Mouse (Mus musculus): ENCODE data around the gene Mrtfa. TPM values are rescaled to one million over a fixed set of nuclear protein-coding genes. Genes with fewer than 3 reads are reported as not detected.

Mrtfa gene
- polyA plus RNA-seq, 1 experiment from 2014 or later: 26.2 TPM

- Histone ChIP-seq H3K27ac (ENCODE audit: low read length) (peak overlapping the region; percentile 15; the same call in 1 of the 2 replicates), H3K36me3 (ENCODE audit: control insufficient read depth, insufficient read depth, low read length) (no peaks in the 10 kb centered on the region), H3K4me3 (replicated peaks; ENCODE audit: low read length) (no peak overlapping the region), H3K9ac (ENCODE audit: low read length) (no peak overlapping the region), H3K9me3 (replicated peaks; ENCODE audit: control insufficient read depth, low read length) (peaks cover 8% of the 10 kb centered on the region; the same call in 1 of the 2 replicates), H3K27me3 (ENCODE audit: control insufficient read depth, insufficient read depth, low read length) (no peaks in the 10 kb centered on the region), H3K4me1 (ENCODE audit: control insufficient read depth, insufficient read depth, low read length) (peaks cover 11% of the 10 kb centered on the region), H3K4me2 (ENCODE audit: low read depth, low read length) (no peak overlapping the region)
- no peak for ATAC-seq (ENCODE audit: insufficient read depth, low FRiP score)
- WGBS: 58% methylated on average over 5 of the region's 5 CpGs
Observed at GRCm38 (mm10) chr15:81066976-81067375, 123.6 kb downstream of the Mrtfa start.

- H3K27me3 ChIP-seq (ENCODE audit: control insufficient read depth, insufficient read depth, low read length): no peaks in the 10 kb centered on the region
- ATAC-seq (ENCODE audit: insufficient read depth, low FRiP score): no peak
- H3K4me1 ChIP-seq (ENCODE audit: control insufficient read depth, insufficient read depth, low read length): peaks cover 13% of the 10 kb centered on the region
- WGBS: 93% methylated on average over 4 of the region's 4 CpGs
- no peak overlapping the region for H3K4me3 ChIP-seq (replicated peaks; ENCODE audit: low read length)
- no peak overlapping the region for H3K27ac ChIP-seq (ENCODE audit: low read length)
- H3K36me3 ChIP-seq (ENCODE audit: control insufficient read depth, insufficient read depth, low read length): no peaks in the 10 kb centered on the region
- H3K9ac ChIP-seq (ENCODE audit: low read length): no peak overlapping the region
- H3K9me3 ChIP-seq (replicated peaks; ENCODE audit: control insufficient read depth, low read length): peaks cover 8% of the 10 kb centered on the region; the same call in 1 of the 2 replicates
- no peak overlapping the region for H3K4me2 ChIP-seq (ENCODE audit: low read depth, low read length)
Observed at GRCm38 (mm10) chr15:81064661-81065060, 125.9 kb downstream of the Mrtfa start.

GRCm38 (mm10) chr15:81064143-81064542, 126.4 kb downstream of the Mrtfa start:
- WGBS: 46% methylated on average over 1 of the region's 1 CpGs
- Histone ChIP-seq H3K4me1 (ENCODE audit: control insufficient read depth, insufficient read depth, low read length) (peaks cover 13% of the 10 kb centered on the region), H3K9me3 (replicated peaks; ENCODE audit: control insufficient read depth, low read length) (peaks cover 8% of the 10 kb centered on the region; the same call in 1 of the 2 replicates), H3K9ac (ENCODE audit: low read length) (no peak overlapping the region), H3K27ac (ENCODE audit: low read length) (no peak overlapping the region), H3K4me3 (replicated peaks; ENCODE audit: low read length) (no peak overlapping the region), H3K4me2 (ENCODE audit: low read depth, low read length) (no peak overlapping the region), H3K27me3 (ENCODE audit: control insufficient read depth, insufficient read depth, low read length) (no peaks in the 10 kb centered on the region), H3K36me3 (ENCODE audit: control insufficient read depth, insufficient read depth, low read length) (no peaks in the 10 kb centered on the region)
- no peak for ATAC-seq (ENCODE audit: insufficient read depth, low FRiP score)

- H3K27ac ChIP-seq (ENCODE audit: low read length): peak overlapping the region; percentile 79; the same call in 1 of the 2 replicates
- H3K9me3 ChIP-seq (replicated peaks; ENCODE audit: control insufficient read depth, low read length): no peaks in the 10 kb centered on the region
- peaks cover 13% of the 10 kb centered on the region for H3K4me1 ChIP-seq (ENCODE audit: control insufficient read depth, insufficient read depth, low read length)
- 31% methylated on average over 8 of the region's 8 CpGs for WGBS
- no peaks in the 10 kb centered on the region for H3K36me3 ChIP-seq (ENCODE audit: control insufficient read depth, insufficient read depth, low read length)
- ATAC-seq (ENCODE audit: insufficient read depth, low FRiP score): no peak; the same call in 1 of the 2 replicates
- H3K4me2 ChIP-seq (ENCODE audit: low read depth, low read length): 0 out of 2 replicates have a peak overlapping the region, but pooled peaks have one; percentile 17
- H3K4me3 ChIP-seq (replicated peaks; ENCODE audit: low read length): no peak overlapping the region
- H3K27me3 ChIP-seq (ENCODE audit: control insufficient read depth, insufficient read depth, low read length): no peaks in the 10 kb centered on the region
- peak overlapping the region; percentile 22; the same call in 1 of the 2 replicates for H3K9ac ChIP-seq (ENCODE audit: low read length)
Observed at GRCm38 (mm10) chr15:81062616-81063015, 127.9 kb downstream of the Mrtfa start.

- H3K9me3 ChIP-seq (replicated peaks; ENCODE audit: control insufficient read depth, low read length): no peaks in the 10 kb centered on the region
- WGBS: 11% methylated on average over 8 of the region's 8 CpGs
- no peaks in the 10 kb centered on the region for H3K36me3 ChIP-seq (ENCODE audit: control insufficient read depth, insufficient read depth, low read length)
- no peak overlapping the region for H3K4me3 ChIP-seq (replicated peaks; ENCODE audit: low read length)
- no peaks in the 10 kb centered on the region for H3K27me3 ChIP-seq (ENCODE audit: control insufficient read depth, insufficient read depth, low read length)
- H3K4me2 ChIP-seq (ENCODE audit: low read depth, low read length): 0 out of 2 replicates have a peak overlapping the region, but pooled peaks have one; percentile 17
- H3K9ac ChIP-seq (ENCODE audit: low read length): no peak overlapping the region; the same call in 1 of the 2 replicates
- H3K27ac ChIP-seq (ENCODE audit: low read length): peak overlapping the region; percentile 79; the same call in 1 of the 2 replicates
- ATAC-seq (ENCODE audit: insufficient read depth, low FRiP score): peak; percentile 76
- H3K4me1 ChIP-seq (ENCODE audit: control insufficient read depth, insufficient read depth, low read length): peaks cover 13% of the 10 kb centered on the region
Observed at GRCm38 (mm10) chr15:81062175-81062588, 128.4 kb downstream of the Mrtfa start.

- Histone ChIP-seq H3K27ac (ENCODE audit: low read length) (no peak overlapping the region), H3K9ac (ENCODE audit: low read length) (no peak overlapping the region), H3K4me2 (ENCODE audit: low read depth, low read length) (no peak overlapping the region), H3K9me3 (replicated peaks; ENCODE audit: control insufficient read depth, low read length) (no peaks in the 10 kb centered on the region), H3K4me3 (replicated peaks; ENCODE audit: low read length) (no peak overlapping the region), H3K27me3 (ENCODE audit: control insufficient read depth, insufficient read depth, low read length) (no peaks in the 10 kb centered on the region), H3K4me1 (ENCODE audit: control insufficient read depth, insufficient read depth, low read length) (peaks cover 13% of the 10 kb centered on the region), H3K36me3 (ENCODE audit: control insufficient read depth, insufficient read depth, low read length) (no peaks in the 10 kb centered on the region)
- no peak for ATAC-seq (ENCODE audit: insufficient read depth, low FRiP score)
- 94% methylated on average over 2 of the region's 2 CpGs for WGBS
Observed at GRCm38 (mm10) chr15:81060975-81061374, 129.6 kb downstream of the Mrtfa start.

GRCm38 (mm10) chr15:81057736-81058135, 132.8 kb downstream of the Mrtfa start:
- H3K4me2 ChIP-seq (ENCODE audit: low read depth, low read length): no peak overlapping the region
- no peak overlapping the region for H3K4me3 ChIP-seq (replicated peaks; ENCODE audit: low read length)
- no peaks in the 10 kb centered on the region for H3K36me3 ChIP-seq (ENCODE audit: control insufficient read depth, insufficient read depth, low read length)
- H3K9ac ChIP-seq (ENCODE audit: low read length): no peak overlapping the region
- no peak overlapping the region for H3K27ac ChIP-seq (ENCODE audit: low read length)
- no peaks in the 10 kb centered on the region for H3K9me3 ChIP-seq (replicated peaks; ENCODE audit: control insufficient read depth, low read length)
- 85% methylated on average over 5 of the region's 5 CpGs for WGBS
- H3K27me3 ChIP-seq (ENCODE audit: control insufficient read depth, insufficient read depth, low read length): no peaks in the 10 kb centered on the region
- H3K4me1 ChIP-seq (ENCODE audit: control insufficient read depth, insufficient read depth, low read length): peaks cover 9% of the 10 kb centered on the region
- ATAC-seq (ENCODE audit: insufficient read depth, low FRiP score): no peak

GRCm38 (mm10) chr15:81055488-81055887, 135.1 kb downstream of the Mrtfa start:
- no peak overlapping the region for H3K27ac ChIP-seq (ENCODE audit: low read length)
- no peak overlapping the region for H3K4me2 ChIP-seq (ENCODE audit: low read depth, low read length)
- WGBS: 85% methylated on average over 2 of the region's 2 CpGs
- H3K9me3 ChIP-seq (replicated peaks; ENCODE audit: control insufficient read depth, low read length): no peaks in the 10 kb centered on the region
- no peak overlapping the region for H3K4me3 ChIP-seq (replicated peaks; ENCODE audit: low read length)
- H3K36me3 ChIP-seq (ENCODE audit: control insufficient read depth, insufficient read depth, low read length): no peaks in the 10 kb centered on the region
- no peak for ATAC-seq (ENCODE audit: insufficient read depth, low FRiP score)
- no peak overlapping the region for H3K9ac ChIP-seq (ENCODE audit: low read length)
- no peaks in the 10 kb centered on the region for H3K4me1 ChIP-seq (ENCODE audit: control insufficient read depth, insufficient read depth, low read length)
- H3K27me3 ChIP-seq (ENCODE audit: control insufficient read depth, insufficient read depth, low read length): no peaks in the 10 kb centered on the region

GRCm38 (mm10) chr15:81052491-81052890, 138.1 kb downstream of the Mrtfa start:
- no peak overlapping the region for H3K9ac ChIP-seq (ENCODE audit: low read length)
- H3K27ac ChIP-seq (ENCODE audit: low read length): no peak overlapping the region
- no peak overlapping the region for H3K4me2 ChIP-seq (ENCODE audit: low read depth, low read length)
- H3K27me3 ChIP-seq (ENCODE audit: control insufficient read depth, insufficient read depth, low read length): no peaks in the 10 kb centered on the region
- no peaks in the 10 kb centered on the region for H3K9me3 ChIP-seq (replicated peaks; ENCODE audit: control insufficient read depth, low read length)
- 87% methylated on average over 5 of the region's 5 CpGs for WGBS
- no peaks in the 10 kb centered on the region for H3K4me1 ChIP-seq (ENCODE audit: control insufficient read depth, insufficient read depth, low read length)
- no peak overlapping the region for H3K4me3 ChIP-seq (replicated peaks; ENCODE audit: low read length)
- H3K36me3 ChIP-seq (ENCODE audit: control insufficient read depth, insufficient read depth, low read length): no peaks in the 10 kb centered on the region
- no peak for ATAC-seq (ENCODE audit: insufficient read depth, low FRiP score)
